Mouse (Mus musculus): Measurements from ENCODE around the gene Fbxl21. TPM values are rescaled to one million over a fixed set of nuclear protein-coding genes. Genes with fewer than 3 reads are reported as not detected.
A peak's percentile ranks its signal among the peaks of the same experiment; 100 is the strongest.

The Fbxl21 gene
- 1.6 and 1.7 TPM in 2 replicates for polyA plus RNA-seq (2014; fragmentation: Nextera tagmentation; extraction: Ambion mirVana)

DNA sequence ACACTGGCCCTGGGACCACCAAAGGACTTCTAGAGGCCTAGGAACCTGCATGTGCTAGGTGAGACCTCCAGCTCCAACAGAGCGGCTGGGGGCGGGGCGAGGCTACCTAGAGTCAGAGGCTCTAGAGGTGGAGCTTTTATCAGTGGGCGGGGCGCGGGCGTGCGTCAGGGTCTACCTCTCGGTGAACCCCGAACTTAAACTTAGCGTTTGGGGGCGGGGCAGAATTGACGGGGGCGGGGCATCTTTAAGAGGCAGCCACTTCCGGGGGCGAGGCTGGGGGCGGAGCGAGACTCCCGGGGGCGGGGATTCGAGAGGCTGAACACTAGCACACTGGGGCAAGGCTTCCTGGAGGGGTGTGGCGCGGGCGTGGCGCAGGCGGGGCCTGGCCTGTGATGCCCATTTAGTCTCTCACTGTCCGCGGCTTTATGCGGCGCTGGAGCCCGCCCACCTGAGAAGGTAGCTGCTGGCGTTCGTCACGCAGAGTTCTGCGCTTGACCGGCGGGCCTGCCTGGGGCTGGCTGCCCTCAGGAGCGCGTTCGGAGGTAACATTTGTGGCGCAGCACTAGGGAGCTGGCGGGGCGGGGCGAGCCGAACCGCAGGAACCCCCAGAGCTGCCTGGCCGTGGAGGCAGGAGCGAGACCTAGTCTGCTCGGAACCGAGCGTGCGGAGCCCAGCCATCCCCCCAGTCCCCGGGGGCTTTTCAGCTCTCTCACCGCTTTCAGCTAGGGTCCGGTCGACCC lies at the start of gene Fbxl21:
Fbxl21 (plus strand) TSS at position 392 of the 740 bp plus-strand sequence.
- Histone ChIP-seq H3K9ac (ENCODE audit: low read depth, low read length) (peak within 1 kb of the TSS; percentile 69), H3K4me3 (ENCODE audit: low read depth, low read length) (peak within 1 kb of the TSS; percentile 73), H3K27me3 (replicated peaks; ENCODE audit: control insufficient read depth, insufficient read depth, low read length) (no peaks in the 10 kb centered on the region), H3K4me1 (ENCODE audit: control insufficient read depth, insufficient read depth, low read length) (0 out of 2 replicates have a peak, but pooled peaks cover 3% of the 10 kb centered on the region), H3K36me3 (ENCODE audit: control insufficient read depth, insufficient read depth, low read length) (no peaks in the 10 kb centered on the region), H3K27ac (replicated peaks; ENCODE audit: low read depth, low read length) (no peak within 1 kb of the TSS; the same call in 1 of the 2 replicates), H3K4me2 (ENCODE audit: low read depth, low read length) (peak within 1 kb of the TSS; percentile 96), H3K9me3 (ENCODE audit: control insufficient read depth, low read length) (no peaks in the 10 kb centered on the region)
- ATAC-seq (ENCODE audit: low read depth) (peak; percentile 100), DNase-seq (ENCODE audit: low spot score) (peak; percentile 95)
- under 1% methylated on average over 35 of the region's 56 CpGs for WGBS

DNA sequence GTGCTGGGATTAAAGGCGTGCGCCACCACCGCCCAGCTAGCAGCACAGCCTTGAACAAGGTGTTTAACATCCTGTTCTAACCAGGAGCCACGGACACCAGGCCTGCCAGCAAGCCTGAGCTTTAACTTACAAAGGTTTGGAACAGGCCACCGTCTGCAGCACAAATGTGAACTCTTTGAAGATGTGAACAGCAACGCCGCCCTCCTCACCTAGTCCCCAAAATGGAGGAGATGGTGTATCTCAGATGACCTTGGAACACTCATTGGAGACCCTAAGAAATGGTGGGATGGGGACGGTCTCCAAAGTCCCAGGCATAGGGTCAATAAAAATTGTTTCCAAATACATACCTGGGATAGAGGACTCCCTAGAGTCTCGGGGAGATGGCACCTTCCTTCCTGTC lies 49.6 kb upstream of the Fbxl21 start:
- WGBS: 87% methylated on average over 9 of the region's 9 CpGs
- H3K4me1 ChIP-seq (ENCODE audit: control insufficient read depth, insufficient read depth, low read length): 0 out of 2 replicates have a peak, but pooled peaks cover 4% of the 10 kb centered on the region
- no peaks in the 10 kb centered on the region for H3K9me3 ChIP-seq (ENCODE audit: control insufficient read depth, low read length)
- H3K36me3 ChIP-seq (ENCODE audit: control insufficient read depth, insufficient read depth, low read length): no peaks in the 10 kb centered on the region
- no peaks in the 10 kb centered on the region for H3K27me3 ChIP-seq (replicated peaks; ENCODE audit: control insufficient read depth, insufficient read depth, low read length)
- no peak for DNase-seq (ENCODE audit: low spot score)
- no peak overlapping the region for H3K9ac ChIP-seq (ENCODE audit: low read depth, low read length)
- H3K4me3 ChIP-seq (ENCODE audit: low read depth, low read length): no peak overlapping the region
- no peak for ATAC-seq (ENCODE audit: low read depth)
- no peak overlapping the region for H3K4me2 ChIP-seq (ENCODE audit: low read depth, low read length)
- no peak overlapping the region for H3K27ac ChIP-seq (replicated peaks; ENCODE audit: low read depth, low read length)

DNA sequence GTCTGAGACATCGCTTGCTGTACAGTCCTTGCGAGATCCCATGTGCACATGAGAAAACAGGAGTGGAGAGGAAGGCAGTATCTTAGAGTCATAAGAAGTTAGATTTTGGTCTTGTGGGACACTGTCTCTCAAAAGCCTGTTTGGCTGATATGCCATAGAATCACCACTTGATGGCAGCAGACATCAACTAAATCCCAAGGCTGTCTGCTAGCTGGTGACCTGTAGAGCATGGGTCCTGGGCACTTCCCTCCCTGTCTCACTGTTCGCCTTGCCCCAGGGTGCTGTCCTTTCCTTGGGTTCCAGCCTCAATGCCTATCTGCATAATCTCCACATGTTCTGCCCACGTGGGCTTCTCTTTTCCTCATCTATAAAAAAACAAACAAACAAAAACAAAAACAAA lies 46.9 kb upstream of the Fbxl21 start:
- H3K9ac ChIP-seq (ENCODE audit: low read depth, low read length): no peak overlapping the region
- 21% methylated on average over 4 of the region's 4 CpGs for WGBS

DNA sequence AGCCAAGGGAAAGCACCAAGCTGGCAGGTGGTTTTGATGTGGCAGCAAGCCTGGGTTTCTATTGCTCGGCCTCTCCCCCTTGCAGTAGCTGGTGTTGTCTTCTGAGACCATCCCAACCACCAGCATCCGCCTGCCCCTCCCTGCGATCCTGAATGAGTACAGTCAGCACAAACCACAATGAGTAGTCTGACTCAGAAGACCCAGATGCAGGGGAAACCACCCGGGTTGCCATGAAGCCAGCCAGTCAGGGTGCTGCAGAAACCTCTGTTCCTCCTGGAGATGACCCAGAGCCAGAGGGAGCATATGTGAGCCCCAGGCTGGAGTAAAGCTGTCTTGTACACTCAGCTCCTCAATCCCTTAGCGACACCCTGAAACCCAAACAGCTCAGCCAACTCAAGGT lies 45.5 kb upstream of the Fbxl21 start:
- no peak overlapping the region for H3K4me2 ChIP-seq (ENCODE audit: low read depth, low read length)

More for the DNA sequence above, 46.9 kb upstream of the Fbxl21 start:
- peak; percentile 63; the same call in 1 of the 2 replicates for ATAC-seq (ENCODE audit: low read depth)
- Histone ChIP-seq H3K4me3 (ENCODE audit: low read depth, low read length) (no peak overlapping the region), H3K4me1 (ENCODE audit: control insufficient read depth, insufficient read depth, low read length) (0 out of 2 replicates have a peak, but pooled peaks cover 4% of the 10 kb centered on the region), H3K9me3 (ENCODE audit: control insufficient read depth, low read length) (no peaks in the 10 kb centered on the region), H3K27ac (replicated peaks; ENCODE audit: low read depth, low read length) (no peak overlapping the region), H3K4me2 (ENCODE audit: low read depth, low read length) (no peak overlapping the region), H3K36me3 (ENCODE audit: control insufficient read depth, insufficient read depth, low read length) (no peaks in the 10 kb centered on the region), H3K27me3 (replicated peaks; ENCODE audit: control insufficient read depth, insufficient read depth, low read length) (no peaks in the 10 kb centered on the region)
- DNase-seq (ENCODE audit: low spot score): peak; percentile 81

DNA sequence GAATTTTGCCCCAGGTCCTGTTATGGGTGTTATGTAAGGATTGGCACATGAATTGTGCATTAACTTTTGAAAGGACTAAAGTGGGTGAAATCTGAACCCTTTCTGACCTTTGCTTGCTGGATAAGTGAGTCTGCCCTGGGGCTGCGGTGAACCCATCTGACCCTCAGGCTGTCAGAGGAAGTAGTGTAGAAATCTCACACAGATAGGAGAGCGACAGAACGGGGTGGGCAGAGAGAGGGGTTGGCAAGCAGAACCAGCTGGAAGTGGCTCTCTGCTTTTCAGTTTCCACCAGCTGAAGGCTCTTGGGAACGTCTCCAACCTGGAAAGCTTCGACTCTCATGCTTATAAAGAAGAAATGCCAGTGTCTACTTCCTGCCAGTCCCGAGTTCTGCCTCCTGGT lies 45.0 kb upstream of the Fbxl21 start:
- Histone ChIP-seq H3K9me3 (ENCODE audit: control insufficient read depth, low read length) (no peaks in the 10 kb centered on the region), H3K4me3 (ENCODE audit: low read depth, low read length) (no peak overlapping the region), H3K4me1 (ENCODE audit: control insufficient read depth, insufficient read depth, low read length) (0 out of 2 replicates have a peak, but pooled peaks cover 4% of the 10 kb centered on the region), H3K27ac (replicated peaks; ENCODE audit: low read depth, low read length) (no peak overlapping the region), H3K4me2 (ENCODE audit: low read depth, low read length) (no peak overlapping the region), H3K9ac (ENCODE audit: low read depth, low read length) (no peak overlapping the region), H3K36me3 (ENCODE audit: control insufficient read depth, insufficient read depth, low read length) (no peaks in the 10 kb centered on the region), H3K27me3 (replicated peaks; ENCODE audit: control insufficient read depth, insufficient read depth, low read length) (no peaks in the 10 kb centered on the region)
- WGBS: 19% methylated on average over 6 of the region's 6 CpGs
- no peak for ATAC-seq (ENCODE audit: low read depth)
- no peak for DNase-seq (ENCODE audit: low spot score)

More for the DNA sequence above, 45.5 kb upstream of the Fbxl21 start:
- Histone ChIP-seq H3K9ac (ENCODE audit: low read depth, low read length) (no peak overlapping the region), H3K9me3 (ENCODE audit: control insufficient read depth, low read length) (no peaks in the 10 kb centered on the region), H3K27ac (replicated peaks; ENCODE audit: low read depth, low read length) (no peak overlapping the region), H3K4me1 (ENCODE audit: control insufficient read depth, insufficient read depth, low read length) (0 out of 2 replicates have a peak, but pooled peaks cover 4% of the 10 kb centered on the region), H3K27me3 (replicated peaks; ENCODE audit: control insufficient read depth, insufficient read depth, low read length) (no peaks in the 10 kb centered on the region), H3K36me3 (ENCODE audit: control insufficient read depth, insufficient read depth, low read length) (no peaks in the 10 kb centered on the region), H3K4me3 (ENCODE audit: low read depth, low read length) (no peak overlapping the region)
- peak; percentile 35 for DNase-seq (ENCODE audit: low spot score)
- ATAC-seq (ENCODE audit: low read depth): no peak
- WGBS: 50% methylated on average over 5 of the region's 5 CpGs

DNA sequence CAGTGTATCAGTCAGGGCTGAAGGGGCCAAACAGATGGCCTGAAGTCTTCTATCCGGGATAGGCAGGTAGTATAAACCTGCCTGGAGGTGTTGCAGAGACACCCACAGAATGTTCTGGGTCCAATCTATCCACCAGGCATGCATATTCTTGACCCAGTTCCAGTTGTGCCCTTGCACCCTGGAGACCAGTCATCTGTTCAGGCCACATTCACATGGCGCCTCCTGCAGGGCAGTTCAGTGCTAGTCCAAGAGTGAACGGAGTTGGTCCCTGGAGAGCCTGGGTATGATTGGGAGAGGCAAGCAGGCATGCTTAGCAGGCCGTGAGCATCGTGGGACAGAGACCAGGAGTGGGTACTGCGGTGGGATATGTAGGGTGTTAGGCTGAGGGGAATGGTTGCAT lies 44.2 kb upstream of the Fbxl21 start:
- ATAC-seq (ENCODE audit: low read depth) (no peak), DNase-seq (ENCODE audit: low spot score) (no peak)
- 0 out of 2 replicates have a peak, but pooled peaks cover 4% of the 10 kb centered on the region for H3K4me1 ChIP-seq (ENCODE audit: control insufficient read depth, insufficient read depth, low read length)
- no peaks in the 10 kb centered on the region for H3K9me3 ChIP-seq (ENCODE audit: control insufficient read depth, low read length)
- no peak overlapping the region for H3K9ac ChIP-seq (ENCODE audit: low read depth, low read length)
- no peak overlapping the region for H3K27ac ChIP-seq (replicated peaks; ENCODE audit: low read depth, low read length)
- 81% methylated on average over 6 of the region's 6 CpGs for WGBS
- H3K4me3 ChIP-seq (ENCODE audit: low read depth, low read length): no peak overlapping the region
- H3K36me3 ChIP-seq (ENCODE audit: control insufficient read depth, insufficient read depth, low read length): no peaks in the 10 kb centered on the region
- H3K27me3 ChIP-seq (replicated peaks; ENCODE audit: control insufficient read depth, insufficient read depth, low read length): no peaks in the 10 kb centered on the region
- no peak overlapping the region for H3K4me2 ChIP-seq (ENCODE audit: low read depth, low read length)

DNA sequence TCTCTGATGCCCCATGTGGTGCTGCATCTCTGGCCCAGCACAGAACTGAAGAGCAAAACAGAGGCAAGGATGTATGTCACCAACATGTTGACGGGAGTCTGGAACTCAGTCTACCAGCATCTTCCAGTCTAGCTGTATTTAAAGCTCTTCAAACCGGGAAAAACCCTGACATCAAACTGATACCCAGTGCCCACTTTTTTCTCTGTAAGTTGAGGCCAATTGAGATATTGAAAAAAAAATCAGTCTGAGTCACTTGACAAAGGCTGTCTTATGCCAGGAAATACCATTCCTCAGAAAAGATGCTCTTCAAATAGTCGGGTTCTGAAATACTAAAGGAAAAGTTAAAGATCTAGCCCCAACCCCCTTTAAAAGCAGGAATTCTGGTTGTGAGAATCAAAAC lies 40.1 kb upstream of the Fbxl21 start, which contains the start of gene Il9:
Il9 (minus strand) TSS at position 101 of the 400 bp plus-strand sequence.
- 0 out of 2 replicates have a peak, but pooled peaks cover under 1% of the 10 kb centered on the region for H3K4me1 ChIP-seq (ENCODE audit: control insufficient read depth, insufficient read depth, low read length)
- no peaks in the 10 kb centered on the region for H3K36me3 ChIP-seq (ENCODE audit: control insufficient read depth, insufficient read depth, low read length)
- no peak within 1 kb of the TSS for H3K4me2 ChIP-seq (ENCODE audit: low read depth, low read length)
- no peaks in the 10 kb centered on the region for H3K9me3 ChIP-seq (ENCODE audit: control insufficient read depth, low read length)
- H3K4me3 ChIP-seq (ENCODE audit: low read depth, low read length): no peak within 1 kb of the TSS
- H3K9ac ChIP-seq (ENCODE audit: low read depth, low read length): no peak within 1 kb of the TSS
- 74% methylated on average over 3 of the region's 3 CpGs for WGBS
- no peak within 1 kb of the TSS for H3K27ac ChIP-seq (replicated peaks; ENCODE audit: low read depth, low read length)
- H3K27me3 ChIP-seq (replicated peaks; ENCODE audit: control insufficient read depth, insufficient read depth, low read length): no peaks in the 10 kb centered on the region
- DNase-seq (ENCODE audit: low spot score) (no peak), ATAC-seq (ENCODE audit: low read depth) (no peak)

DNA sequence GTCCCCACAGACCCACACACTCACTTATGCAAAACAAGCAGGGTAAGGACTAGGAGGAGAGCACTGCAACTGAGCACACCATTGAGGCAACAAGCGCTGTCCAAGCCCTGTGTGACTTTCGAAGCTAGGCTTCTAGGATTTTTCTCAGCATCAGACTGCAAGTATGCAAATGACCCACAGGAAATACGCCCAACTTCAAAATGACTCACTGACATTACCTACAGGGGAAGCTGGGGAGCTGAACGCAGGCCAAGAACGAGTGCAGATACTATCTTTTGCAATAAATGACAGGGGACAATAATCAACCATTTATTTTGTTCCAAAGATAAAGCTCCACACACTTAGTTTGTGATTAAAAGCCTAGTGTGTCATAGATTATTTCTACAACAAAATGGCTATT lies 34.3 kb upstream of the Fbxl21 start:
- H3K4me1 ChIP-seq (ENCODE audit: control insufficient read depth, insufficient read depth, low read length): no peaks in the 10 kb centered on the region
- DNase-seq (ENCODE audit: low spot score) (no peak), ATAC-seq (ENCODE audit: low read depth) (no peak)
- H3K9me3 ChIP-seq (ENCODE audit: control insufficient read depth, low read length): no peaks in the 10 kb centered on the region
- H3K36me3 ChIP-seq (ENCODE audit: control insufficient read depth, insufficient read depth, low read length): no peaks in the 10 kb centered on the region
- H3K4me3 ChIP-seq (ENCODE audit: low read depth, low read length): no peak overlapping the region
- no peak overlapping the region for H3K27ac ChIP-seq (replicated peaks; ENCODE audit: low read depth, low read length)
- 61% methylated on average over 5 of the region's 5 CpGs for WGBS
- H3K27me3 ChIP-seq (replicated peaks; ENCODE audit: control insufficient read depth, insufficient read depth, low read length): no peaks in the 10 kb centered on the region
- no peak overlapping the region for H3K4me2 ChIP-seq (ENCODE audit: low read depth, low read length)
- H3K9ac ChIP-seq (ENCODE audit: low read depth, low read length): no peak overlapping the region
